Mouse (Mus musculus): Measurements from ENCODE around the gene Casp2.

GRCm38 (mm10) chr6:42257303-42257863 lies 7.4 kb upstream of the Casp2 start:
- peak; percentile 80; the same call in 1 of the 2 replicates for TF ChIP-seq CTCF (IDR thresholded peaks at IDR 0.05; ENCODE audit: extremely low read depth, insufficient read length, insufficient replicate concordance, low read depth, low read length)
- no peak for TF ChIP-seq POLR2A (IDR thresholded peaks at IDR 0.05; ENCODE audit: low read depth, low read length)

Measured in small intestine, adult 2 months (tissue).